ENCODE assay signal across 8 mouse cellular contexts in genomic region chr5:122285029-122285766, GRCm38 (mm10). TPM values are rescaled to one million over a fixed set of nuclear protein-coding genes. Genes with fewer than 3 reads are reported as not detected.
DNase-seq lines count a peak whose midpoint lies in the region; ATAC-seq lines count a peak whose summit lies in the region.

No protein-coding gene starts in this region.

- WGBS in forebrain, embryonic 13.5 days, result under 1% methylated on average over 34 of the region's 34 CpGs
- 1% methylated on average over 34 of the region's 34 CpGs for WGBS in hindbrain, embryonic 10.5 days
- 2% methylated on average over 34 of the region's 34 CpGs for WGBS in limb, embryonic 11.5 days
- under 1% methylated on average over 34 of the region's 34 CpGs for WGBS in midbrain, embryonic 10.5 days
- under 1% methylated on average over 34 of the region's 34 CpGs for WGBS in stomach, embryonic 15.5 days

- H3K4me2 ChIP-seq in forebrain, embryonic 13.5 days, result peak overlapping the region; percentile 99
- peak overlapping the region; percentile 98 for H3K4me2 ChIP-seq in limb, embryonic 11.5 days (ENCODE audit: low read depth, severe bottlenecking)
- peak overlapping the region; percentile 87 for H3K4me2 ChIP-seq in stomach, embryonic 15.5 days

- H3K4me1 ChIP-seq in brown adipose tissue, adult 24 weeks (ENCODE audit: control insufficient read depth, insufficient read depth, insufficient read length, low read length), result peaks cover 26% of the 10 kb centered on the region
- peaks cover 23% of the 10 kb centered on the region for H3K4me1 ChIP-seq in forebrain, embryonic 13.5 days
- H3K4me1 ChIP-seq in hindbrain, embryonic 10.5 days (replicated peaks), result peaks cover 24% of the 10 kb centered on the region
- peaks cover 12% of the 10 kb centered on the region for H3K4me1 ChIP-seq in limb, embryonic 11.5 days (ENCODE audit: control insufficient read depth, insufficient read depth, low read length)
- H3K4me1 ChIP-seq in midbrain, embryonic 10.5 days, result peaks cover 35% of the 10 kb centered on the region
- peaks cover 28% of the 10 kb centered on the region for H3K4me1 ChIP-seq in stomach, embryonic 15.5 days

- peak; percentile 96 for DNase-seq in heart, adult 11 months
- no peak for DNase-seq in heart, adult 8-10 months (ENCODE audit: low spot score)
- peak; percentile 50 for DNase-seq in hindbrain, embryonic 10.5 days (ENCODE audit: low spot score)
- peak; percentile 60 for DNase-seq in limb, embryonic 11.5 days (ENCODE audit: low spot score)
- DNase-seq in midbrain, embryonic 10.5 days (ENCODE audit: low spot score), result peak; percentile 55

- H3K9me3 ChIP-seq in forebrain, embryonic 13.5 days (replicated peaks), result no peaks in the 10 kb centered on the region
- peaks cover 6% of the 10 kb centered on the region; the same call in 1 of the 2 replicates for H3K9me3 ChIP-seq in hindbrain, embryonic 10.5 days
- no peaks in the 10 kb centered on the region for H3K9me3 ChIP-seq in limb, embryonic 11.5 days (ENCODE audit: control insufficient read depth, low read length)
- peaks cover 3% of the 10 kb centered on the region; the same call in 1 of the 2 replicates for H3K9me3 ChIP-seq in midbrain, embryonic 10.5 days (replicated peaks)
- no peaks in the 10 kb centered on the region for H3K9me3 ChIP-seq in stomach, embryonic 15.5 days

- no peaks in the 10 kb centered on the region for H3K27me3 ChIP-seq in forebrain, embryonic 13.5 days
- 0 out of 2 replicates have a peak, but pooled peaks cover 10% of the 10 kb centered on the region for H3K27me3 ChIP-seq in hindbrain, embryonic 10.5 days (ENCODE audit: insufficient read depth, poor library complexity, severe bottlenecking)
- no peaks in the 10 kb centered on the region for H3K27me3 ChIP-seq in limb, embryonic 11.5 days (ENCODE audit: control insufficient read depth, insufficient read depth, low read length)
- peaks cover 10% of the 10 kb centered on the region for H3K27me3 ChIP-seq in midbrain, embryonic 10.5 days (ENCODE audit: low read depth, poor library complexity, severe bottlenecking)
- no peaks in the 10 kb centered on the region for H3K27me3 ChIP-seq in stomach, embryonic 15.5 days (replicated peaks)

- H3K9ac ChIP-seq in forebrain, embryonic 13.5 days, result peak overlapping the region; percentile 93
- peak overlapping the region; percentile 83 for H3K9ac ChIP-seq in limb, embryonic 11.5 days (ENCODE audit: low read length)
- peak overlapping the region; percentile 84 for H3K9ac ChIP-seq in stomach, embryonic 15.5 days

- peak overlapping the region; percentile 85 for H3K27ac ChIP-seq in brown adipose tissue, adult 24 weeks (replicated peaks; ENCODE audit: low read depth, low read length)
- peak overlapping the region; percentile 80 for H3K27ac ChIP-seq in forebrain, embryonic 13.5 days
- peak overlapping the region; percentile 94 for H3K27ac ChIP-seq in hindbrain, embryonic 10.5 days
- no peak overlapping the region for H3K27ac ChIP-seq in limb, embryonic 11.5 days (replicated peaks; ENCODE audit: low read depth, low read length)
- peak overlapping the region; percentile 92 for H3K27ac ChIP-seq in midbrain, embryonic 10.5 days (replicated peaks)
- H3K27ac ChIP-seq in stomach, embryonic 15.5 days, result peak overlapping the region; percentile 78; the same call in 1 of the 2 replicates

- ATAC-seq in forebrain, embryonic 13.5 days, result peak; percentile 22
- no peak for ATAC-seq in limb, embryonic 11.5 days (ENCODE audit: insufficient number of reproducible peaks, low FRiP score, low TSS enrichment, low read depth)
- no peak; the same call in 1 of the 2 replicates for ATAC-seq in stomach, embryonic 15.5 days (ENCODE audit: insufficient read depth, low FRiP score, low read depth)

- H3K4me3 ChIP-seq in brown adipose tissue, adult 24 weeks (ENCODE audit: insufficient read depth, low read depth, low read length), result peak overlapping the region; percentile 72
- peak overlapping the region; percentile 76 for H3K4me3 ChIP-seq in forebrain, embryonic 13.5 days
- H3K4me3 ChIP-seq in hindbrain, embryonic 10.5 days, result peak overlapping the region; percentile 89
- peak overlapping the region; percentile 89 for H3K4me3 ChIP-seq in limb, embryonic 11.5 days (ENCODE audit: low read depth, low read length)
- peak overlapping the region; percentile 97 for H3K4me3 ChIP-seq in midbrain, embryonic 10.5 days
- H3K4me3 ChIP-seq in stomach, embryonic 15.5 days (replicated peaks), result peak overlapping the region; percentile 99

- H3K36me3 ChIP-seq in forebrain, embryonic 13.5 days (ENCODE audit: poor library complexity, severe bottlenecking), result peaks cover 21% of the 10 kb centered on the region
- peaks cover 34% of the 10 kb centered on the region for H3K36me3 ChIP-seq in hindbrain, embryonic 10.5 days
- H3K36me3 ChIP-seq in limb, embryonic 11.5 days (ENCODE audit: control insufficient read depth, insufficient read depth, low read length), result no peaks in the 10 kb centered on the region; the same call in 1 of the 2 replicates
- H3K36me3 ChIP-seq in midbrain, embryonic 10.5 days, result peaks cover 38% of the 10 kb centered on the region
- H3K36me3 ChIP-seq in stomach, embryonic 15.5 days, result no peaks in the 10 kb centered on the region

RNA-seq across cellular contexts. Expression of gene Pptc7, which starts 1.0 kb away (rescaled TPM):
- total RNA-seq in heart, adult 8-10 months (2022), result 100 to 1,000 TPM; 103 to 141 (median 121) TPM
- 24.3 and 28.0 TPM in 2 replicates for polyA plus RNA-seq in brown adipose tissue, adult 24 weeks (2012; ENCODE audit: insufficient read depth, insufficient read length, missing spikeins)
- 7.5 and 7.7 TPM in 2 replicates for polyA plus RNA-seq in forebrain, embryonic 13.5 days (2015; fragmentation: Nextera tagmentation; extraction: Ambion mirVana)
- polyA plus RNA-seq in hindbrain, embryonic 10.5 days (2016; fragmentation: Nextera tagmentation; extraction: Ambion mirVana), result 6.5 and 8.4 TPM in 2 replicates
- 8.5 and 9.2 TPM in 2 replicates for polyA plus RNA-seq in limb, embryonic 11.5 days (2014; fragmentation: Nextera tagmentation; extraction: Ambion mirVana)
- polyA plus RNA-seq in midbrain, embryonic 10.5 days (2016; fragmentation: Nextera tagmentation; extraction: Ambion mirVana), result 7.3 and 7.7 TPM in 2 replicates
- polyA plus RNA-seq in stomach, embryonic 15.5 days (2015; fragmentation: Nextera tagmentation; extraction: Ambion mirVana), result 10.5 and 10.6 TPM in 2 replicates

RNA-seq across cellular contexts. Expression of gene Tctn1, which starts 20.9 kb away (rescaled TPM):
- 1 to 10 TPM; 3.5 to 5.1 (median 3.8) TPM for total RNA-seq in heart, adult 8-10 months (2022)
- polyA plus RNA-seq in brown adipose tissue, adult 24 weeks (2012; ENCODE audit: insufficient read depth, insufficient read length, missing spikeins), result 1.2 and 2.9 TPM in 2 replicates
- 4.8 and 4.9 TPM in 2 replicates for polyA plus RNA-seq in forebrain, embryonic 13.5 days (2015; fragmentation: Nextera tagmentation; extraction: Ambion mirVana)
- polyA plus RNA-seq in hindbrain, embryonic 10.5 days (2016; fragmentation: Nextera tagmentation; extraction: Ambion mirVana), result 5.2 and 6.0 TPM in 2 replicates
- 3.6 and 4.0 TPM in 2 replicates for polyA plus RNA-seq in limb, embryonic 11.5 days (2014; fragmentation: Nextera tagmentation; extraction: Ambion mirVana)
- 5.9 and 6.4 TPM in 2 replicates for polyA plus RNA-seq in midbrain, embryonic 10.5 days (2016; fragmentation: Nextera tagmentation; extraction: Ambion mirVana)
- 4.8 and 5.0 TPM in 2 replicates for polyA plus RNA-seq in stomach, embryonic 15.5 days (2015; fragmentation: Nextera tagmentation; extraction: Ambion mirVana)
